Mouse (Mus musculus) heart, postnatal 25 days (tissue): ENCODE measurements around the gene Gse1. TPM values are rescaled to one million over a fixed set of nuclear protein-coding genes. Genes with fewer than 3 reads are reported as not detected.

ENCODE experiments used
- DNase-seq: peaks from one replicate; pipeline ENCODE4 v3.0.0; 2022; ENCODE audit warnings: low spot score
- intact Hi-C: fragments of 180-260 bp; cut with DNase I; formaldehyde crosslinking; loops from one replicate; pipeline ENCODE4 v1.15.1; 2025
- total RNA-seq, 2 experiments: library from RNA; stranded (reverse); gene quantifications; 2 replicates each; pipeline ENCODE4 v1.2.3; 2021

Gene Gse1
- total RNA-seq, 2 experiments from 2014 or later = 20.1 to 25.9 TPM

DNA sequence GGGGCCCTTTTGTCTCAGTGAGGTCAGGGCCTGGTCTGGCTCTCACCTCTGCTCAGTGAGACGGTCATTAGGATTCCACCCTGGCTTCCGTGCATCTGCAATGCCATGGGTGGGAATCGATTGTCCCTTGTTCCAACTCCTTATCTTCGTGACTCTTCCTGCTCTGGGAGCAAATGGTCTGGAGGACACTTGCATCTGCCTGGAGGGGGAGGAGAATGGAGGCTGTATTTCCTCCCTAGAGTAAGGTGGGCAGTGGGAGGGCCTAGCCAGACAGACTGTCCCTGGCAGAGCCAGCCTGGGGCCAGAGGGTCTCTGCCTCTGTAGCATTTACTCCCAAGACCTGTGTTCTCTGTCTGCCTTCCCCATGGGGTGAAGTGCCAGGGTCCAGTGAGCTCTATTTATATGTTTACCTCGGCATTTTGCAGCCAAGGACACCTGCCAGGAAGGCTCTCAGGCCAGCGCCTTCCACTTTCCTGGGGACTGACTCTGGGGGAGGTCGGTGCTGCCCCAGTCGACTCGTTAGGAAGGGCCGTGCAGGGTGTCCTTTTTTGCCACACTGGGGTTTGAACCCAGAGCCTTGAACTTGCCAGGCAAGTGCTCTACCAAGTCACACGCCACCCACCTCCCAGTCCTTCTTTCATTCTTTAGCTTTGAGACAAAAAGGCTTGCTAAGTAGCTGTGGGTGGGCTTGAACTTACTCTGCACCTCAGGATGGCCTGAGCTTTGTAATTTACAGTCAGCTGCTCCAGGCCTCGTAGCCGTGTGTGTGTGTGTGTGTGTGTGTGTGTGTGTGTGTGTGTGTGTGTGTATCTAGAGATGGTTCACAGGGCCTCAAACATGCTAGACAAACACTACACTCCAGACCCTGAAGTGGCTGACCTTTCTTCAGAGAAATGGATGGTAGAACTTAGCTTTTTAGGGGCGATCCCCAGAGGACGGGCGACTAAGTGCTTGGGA, 265.5 kb downstream of the Gse1 start:
- intact Hi-C loops = loop anchor here (2.0 kb wide), 1 partner anchor 41 kb away; no protein-coding TSS in a partner anchor
- no peak for DNase-seq

DNA sequence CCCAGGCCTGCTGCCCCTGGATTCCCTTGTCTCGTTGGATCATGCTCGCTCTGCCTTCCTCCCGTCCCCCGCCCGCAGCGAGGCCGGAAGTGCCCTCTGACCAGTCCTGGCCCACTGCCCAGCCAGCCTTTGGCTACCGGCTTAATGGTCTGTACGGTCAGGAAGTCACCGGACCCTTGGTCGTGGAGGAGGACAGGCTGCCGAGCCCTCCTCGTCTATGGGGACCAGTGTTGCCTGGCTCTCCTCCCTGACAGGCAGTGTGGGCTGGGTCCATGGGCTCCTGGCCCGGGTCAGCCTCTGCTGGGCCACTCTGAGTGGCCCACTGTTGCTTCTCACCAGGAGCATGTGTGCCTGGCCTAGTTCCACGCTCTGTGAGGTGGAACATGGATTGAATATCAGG, 266.6 kb downstream of the Gse1 start:
- intact Hi-C loops = no loop called here
- DNase-seq = peak; percentile 75

DNA sequence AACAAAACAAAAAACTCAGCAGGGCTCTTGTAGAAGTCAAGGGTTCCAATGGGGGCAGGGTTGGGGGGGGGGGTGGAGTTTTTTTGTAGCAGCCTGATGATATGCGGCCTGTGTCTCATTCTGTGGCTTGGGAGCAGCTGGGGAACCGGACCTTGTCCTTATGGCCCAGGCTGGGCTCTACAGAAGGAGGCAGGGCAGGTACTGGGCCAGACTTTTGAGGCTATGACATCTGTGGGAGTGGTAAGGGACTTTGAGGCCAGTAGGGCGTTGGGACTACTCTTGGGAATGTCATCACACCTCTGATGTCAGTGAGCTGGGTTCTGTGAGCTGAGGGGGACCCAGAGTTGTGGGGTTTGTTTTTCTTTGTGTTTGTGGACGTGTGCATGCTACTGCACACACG, 267.2 kb downstream of the Gse1 start:
- intact Hi-C loops = no loop called here
- no peak for DNase-seq

DNA sequence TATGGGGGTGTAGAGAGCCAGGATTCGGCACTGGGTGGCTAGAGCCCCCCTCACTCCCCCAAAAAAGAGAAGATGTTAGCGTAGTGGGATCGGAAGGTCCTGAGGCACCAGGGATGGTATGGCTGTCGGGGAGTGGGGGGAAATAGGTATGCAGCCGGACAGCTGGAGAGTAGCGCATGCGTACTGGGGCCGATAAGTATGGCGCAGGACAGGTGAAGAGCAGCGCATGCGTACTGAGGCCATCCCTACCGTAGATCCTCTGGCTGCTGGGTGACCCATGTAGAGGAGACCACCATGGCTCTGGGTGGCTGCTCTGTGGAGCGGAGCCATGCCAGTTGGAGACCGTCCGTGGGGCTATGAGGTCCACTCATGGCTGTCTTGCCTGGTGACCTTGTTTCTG, 268.2 kb downstream of the Gse1 start:
- intact Hi-C loops = no loop called here
- no peak for DNase-seq

GRCm38 (mm10) chr8:120497503-120497946, 269.3 kb downstream of the Gse1 start:
- no peak for DNase-seq
- intact Hi-C loops = no loop called here

- no peak for DNase-seq
- intact Hi-C loops = no loop called here
Observed at GRCm38 (mm10) chr8:120498349-120498831, 270.1 kb downstream of the Gse1 start.

DNA sequence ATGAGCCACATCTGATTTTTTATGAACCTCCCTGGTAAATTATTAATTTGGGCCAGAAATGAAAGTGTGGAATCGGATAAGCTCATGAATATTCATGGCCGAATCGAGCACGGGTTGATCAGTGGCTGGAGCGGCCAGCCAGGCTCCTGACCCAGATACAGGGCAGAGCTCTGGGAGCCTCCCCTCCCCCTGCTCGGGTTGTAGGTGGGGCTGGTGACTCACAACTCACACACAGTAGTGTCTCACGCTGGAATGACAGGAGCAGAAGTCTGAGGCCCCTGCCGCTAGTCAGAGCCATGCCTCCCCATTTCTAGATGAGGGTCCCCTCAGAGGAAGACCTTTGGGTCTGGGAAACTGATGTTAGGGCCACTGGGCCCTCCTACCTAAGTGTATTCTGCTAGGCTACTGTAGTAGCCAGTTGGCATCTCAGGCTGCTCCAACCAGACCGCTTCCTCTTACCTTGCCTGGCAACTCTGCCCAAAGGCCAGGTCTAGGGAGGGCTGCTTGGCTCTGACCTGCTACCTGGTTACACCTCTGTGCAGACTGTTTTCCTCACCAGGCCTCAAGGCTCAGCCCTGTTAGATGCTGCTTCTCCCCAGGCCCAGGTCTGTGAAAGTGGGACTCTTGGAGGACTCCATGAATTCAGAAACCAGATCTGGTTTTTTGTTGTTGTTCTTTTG, 270.8 kb downstream of the Gse1 start:
- DNase-seq = peak; percentile 60

DNA sequence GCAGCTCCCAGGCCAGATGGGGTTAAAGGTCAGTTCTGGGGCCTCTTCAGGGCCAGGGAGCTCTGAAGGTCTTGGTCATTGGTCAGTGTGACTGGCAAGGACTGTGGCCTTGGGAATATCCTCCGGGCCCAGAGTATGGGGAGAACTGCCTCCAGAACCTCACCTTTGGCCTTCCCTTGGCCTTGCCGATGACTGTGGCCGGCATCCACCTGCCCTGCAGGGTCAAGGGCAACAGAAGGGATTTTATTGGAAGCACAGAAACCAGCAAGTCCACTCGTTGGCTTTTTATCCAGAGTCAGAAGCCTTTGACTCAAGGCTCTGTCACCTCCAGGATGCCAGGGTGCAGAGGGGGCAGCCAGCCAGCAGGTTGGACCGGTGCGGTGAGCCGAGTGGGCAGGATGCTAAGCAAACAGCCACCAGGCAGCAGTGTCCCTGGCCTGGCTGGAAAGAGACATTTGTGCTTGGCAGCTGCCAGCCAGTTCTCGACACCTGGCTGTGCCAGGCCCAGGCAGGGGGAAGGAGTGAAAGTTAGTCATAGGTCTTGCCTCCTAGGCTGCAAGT, 272.5 kb downstream of the Gse1 start:
- DNase-seq = no peak

More for the DNA sequence above, 270.8 kb downstream of the Gse1 start:
- intact Hi-C loops = no loop called here

GRCm38 (mm10) chr8:120501426-120501825, 273.2 kb downstream of the Gse1 start:
- DNase-seq = no peak
- intact Hi-C loops = no loop called here

More for the DNA sequence above, 272.5 kb downstream of the Gse1 start:
- intact Hi-C loops = no loop called here

DNA sequence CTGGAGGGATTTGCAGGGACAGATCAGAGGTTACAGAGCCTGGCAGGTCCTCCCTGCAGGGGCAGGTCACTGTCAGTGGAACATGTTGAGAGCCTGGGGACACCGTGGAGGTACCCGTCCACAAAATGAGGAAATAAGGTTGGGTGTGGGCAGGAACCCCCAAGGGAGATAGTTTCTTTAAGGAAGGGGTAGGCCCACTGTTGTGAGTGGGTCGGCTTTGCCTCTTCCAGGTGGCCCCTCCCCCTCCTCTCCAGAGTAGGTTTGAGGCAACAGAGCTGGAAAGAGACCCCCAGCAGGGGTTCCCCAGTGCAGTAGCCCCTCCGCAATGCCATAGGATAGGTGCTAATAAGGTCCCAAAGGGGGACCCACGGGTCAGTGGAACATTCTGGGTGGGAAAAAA, 274.2 kb downstream of the Gse1 start:
- intact Hi-C loops = no loop called here

DNA sequence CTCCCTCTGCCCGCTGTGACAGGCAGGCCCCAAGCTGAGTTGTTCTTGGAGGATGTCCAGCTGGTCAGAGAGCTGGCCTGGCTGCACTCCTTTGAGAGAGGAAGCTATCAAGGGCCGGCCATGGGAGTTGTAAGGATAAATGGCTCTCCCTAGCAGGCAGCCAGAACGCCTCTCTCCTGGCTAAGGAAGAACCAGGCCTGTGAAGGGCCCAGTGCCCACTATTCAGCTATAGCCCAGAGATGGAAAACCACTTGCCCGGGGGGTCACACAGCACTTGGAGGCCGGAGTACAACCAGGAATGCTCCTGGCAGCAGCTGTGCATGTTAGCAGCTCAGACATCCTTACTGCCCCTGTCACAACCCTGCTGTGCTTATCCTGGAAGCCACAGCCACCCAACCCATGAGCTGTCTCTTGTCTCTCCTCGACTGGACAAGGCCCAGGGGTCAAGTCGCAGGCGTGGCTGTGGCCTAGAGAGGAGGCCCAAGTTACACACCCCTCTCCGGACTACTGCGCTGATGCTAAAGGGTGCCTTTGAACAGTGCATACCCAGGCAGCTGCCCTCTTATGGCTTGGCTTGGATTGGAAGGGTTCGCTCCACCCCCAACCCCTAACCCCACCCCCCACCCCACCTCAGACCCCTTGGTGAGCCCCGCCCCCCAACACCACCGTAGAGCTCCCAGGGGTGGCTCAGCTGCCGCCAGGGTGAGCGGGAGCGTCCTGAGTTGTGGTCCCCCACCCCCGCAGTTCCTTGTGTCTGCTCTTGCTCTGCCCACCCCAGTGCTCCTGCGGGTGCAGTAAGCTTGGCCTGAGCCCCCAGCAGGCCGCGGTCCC, 276.2 kb downstream of the Gse1 start:
- DNase-seq = peak; percentile 63
- intact Hi-C loops = loop anchor here (2.0 kb wide), 2 partner anchors 16 to 32 kb away; no protein-coding TSS in a partner anchor

More for the DNA sequence above, 274.2 kb downstream of the Gse1 start:
- DNase-seq = no peak

GRCm38 (mm10) chr8:120505082-120505511, 276.8 kb downstream of the Gse1 start:
- DNase-seq = no peak

GRCm38 (mm10) chr8:120505619-120506310, 277.5 kb downstream of the Gse1 start:
- no peak for DNase-seq
- intact Hi-C loops = loop anchor here (2.0 kb wide), 2 partner anchors 17 to 33 kb away; no protein-coding TSS in a partner anchor

More at GRCm38 (mm10) chr8:120505082-120505511, 276.8 kb downstream of the Gse1 start:
- intact Hi-C loops = loop anchor here (2.0 kb wide), 2 partner anchors 16 to 32 kb away; no protein-coding TSS in a partner anchor

DNA sequence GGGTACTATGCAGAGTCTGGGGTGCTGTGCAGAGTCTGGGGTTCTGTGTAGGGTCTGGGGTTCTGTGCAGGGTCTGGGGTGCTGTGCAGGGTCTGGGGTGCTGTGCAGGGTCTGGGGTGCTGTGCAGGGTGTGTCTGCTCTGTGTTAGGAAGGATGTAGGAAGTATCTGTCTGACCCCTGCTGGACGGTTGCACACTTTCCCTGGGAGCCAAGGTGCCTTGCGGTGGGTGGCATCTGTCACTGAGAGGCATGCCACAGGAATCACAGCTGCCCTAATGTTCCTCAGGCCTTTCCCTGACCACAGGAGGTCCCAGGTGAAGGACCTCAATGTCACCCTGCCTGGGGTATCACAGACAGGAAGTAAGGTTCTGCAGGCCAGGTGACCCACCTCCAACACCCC, 278.3 kb downstream of the Gse1 start:
- intact Hi-C loops = no loop called here
- no peak for DNase-seq

DNA sequence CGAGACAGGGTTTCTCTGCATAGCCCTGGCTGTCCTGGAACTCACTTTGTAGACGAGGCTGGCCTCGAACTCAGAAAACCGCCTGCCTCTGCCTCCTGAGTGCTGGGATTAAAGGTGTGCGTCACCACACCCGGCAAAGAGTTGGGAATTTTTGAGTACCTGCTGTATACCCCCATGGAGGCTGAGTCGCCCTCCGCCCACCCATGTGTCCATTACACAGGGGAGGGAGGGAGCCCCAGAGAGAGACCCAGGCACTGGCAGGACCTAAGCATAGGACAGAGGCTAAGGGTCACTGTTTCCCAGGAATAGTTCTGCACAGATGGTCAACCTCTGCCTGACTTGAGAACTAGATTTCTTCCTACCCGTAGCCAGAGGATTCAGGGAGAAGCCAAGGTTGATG, 279.0 kb downstream of the Gse1 start:
- DNase-seq = no peak
- intact Hi-C loops = no loop called here

GRCm38 (mm10) chr8:120509136-120510034, 281.1 kb downstream of the Gse1 start:
- intact Hi-C loops = no loop called here
- DNase-seq = no peak

DNA sequence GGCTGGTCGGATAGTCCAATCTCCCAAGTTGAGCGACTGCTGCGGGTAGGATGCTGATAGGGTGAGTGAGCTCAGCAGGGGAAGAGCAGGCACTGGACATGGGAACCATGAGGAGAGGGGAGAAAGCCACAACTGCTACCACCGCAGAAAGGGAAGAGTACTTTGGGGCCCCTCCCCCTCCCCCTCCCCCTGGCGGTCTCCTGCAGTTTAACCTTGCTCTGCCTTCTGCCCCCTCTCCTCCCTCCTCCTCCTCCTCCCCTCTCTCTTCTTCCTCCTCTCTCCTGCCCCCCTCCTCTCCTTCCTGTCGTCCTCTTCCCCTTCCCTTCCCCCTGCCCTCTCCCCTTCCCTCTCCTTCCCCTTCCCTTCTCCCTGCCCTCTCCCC, 281.8 kb downstream of the Gse1 start:
- intact Hi-C loops = no loop called here
- DNase-seq = no peak
